Mouse (Mus musculus): Measurements from ENCODE around the gene Med18.

DNA sequence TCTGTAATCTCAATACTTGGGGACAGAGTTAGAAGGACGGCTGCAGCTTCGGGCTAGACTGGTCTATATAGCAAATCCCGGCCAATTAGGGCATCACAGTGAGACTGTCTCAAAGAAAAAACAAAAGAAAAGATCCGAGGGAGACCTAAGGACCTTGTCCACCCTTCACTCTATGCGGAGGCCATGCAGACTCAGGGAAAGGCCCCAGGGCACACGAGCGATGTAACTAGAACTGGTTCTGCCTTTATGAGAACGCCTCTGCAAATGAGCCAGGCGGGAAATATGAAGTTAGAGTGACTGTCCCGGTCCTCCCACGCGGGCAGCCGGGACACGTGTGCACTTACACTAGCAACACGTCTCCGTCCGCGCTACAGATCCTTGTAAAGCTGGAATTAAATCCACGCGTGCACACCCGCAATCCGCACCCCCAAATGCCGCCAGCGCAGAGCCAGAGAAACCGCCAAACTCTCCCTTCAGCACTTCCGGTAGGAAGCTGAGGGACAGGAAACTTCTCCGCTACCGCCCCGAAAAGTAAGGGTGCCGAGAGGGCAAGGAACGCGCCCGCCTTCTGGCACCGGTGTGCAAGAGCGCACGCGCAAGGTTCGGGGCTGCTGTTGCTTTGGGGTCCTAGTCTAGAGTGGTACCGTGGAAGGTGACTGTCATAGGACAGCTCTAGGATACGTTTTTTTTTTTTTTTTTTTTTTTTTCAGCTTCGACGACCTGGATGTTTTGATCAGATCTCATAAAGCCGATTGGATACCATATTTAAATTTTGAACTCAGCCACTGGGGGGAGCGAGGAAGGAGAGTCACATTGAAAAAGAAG is at the start of gene Med18:
- TF ChIP-seq CTCF (IDR thresholded peaks at IDR 0.05; ENCODE audit: control insufficient read depth, insufficient read depth, insufficient replicate concordance, low read depth, low read length) (no peak; the same call in 1 of the 2 replicates), POLR2A (IDR thresholded peaks at IDR 0.05; ENCODE audit: control insufficient read depth, low read depth, low read length) (peak; percentile 81)
